In genomic region chr9:32170713-32171112, GRCm38 (mm10) we compare ENCODE assay signal across 14 mouse cellular contexts.
"Had no signal": no experiment of that assay in that cellular context is flagged by ENCODE, and none has a peak within 500 bp of the region (broad histone marks: within the 10 kb centered on the region; RNA-seq: fewer than 3 reads in every experiment).

No protein-coding gene starts in this region.

- H3K27ac ChIP-seq: hindbrain, postnatal 0 days; layer of hippocampus, adult 2 months; limb, embryonic 10.5 days; liver, embryonic 15.5 days; macrophage; midbrain, embryonic 12.5 days; stomach, embryonic 15.5 days had no signal

- H3K36me3 ChIP-seq: limb, embryonic 10.5 days; liver, embryonic 15.5 days; midbrain, embryonic 12.5 days; stomach, embryonic 15.5 days had no signal

- ATAC-seq: hindbrain, postnatal 0 days had no signal

- H3K9me3 ChIP-seq: limb, embryonic 10.5 days; liver, embryonic 15.5 days; megakaryocyte, embryonic 14.5 days; midbrain, embryonic 12.5 days; stomach, embryonic 15.5 days had no signal

- H3K4me3 ChIP-seq: layer of hippocampus, adult 2 months; limb, embryonic 10.5 days; liver, embryonic 15.5 days; megakaryocyte, embryonic 14.5 days; midbrain, embryonic 12.5 days; stomach, embryonic 15.5 days had no signal

- DNase-seq: lung, adult 2 months; lung, postnatal 10 days; right cerebral cortex, postnatal 14 days; thymus, adult 2 months; thymus, postnatal 25 days had no signal

- H3K4me2 ChIP-seq: liver, embryonic 11.5 days; liver, embryonic 15.5 days; midbrain, embryonic 12.5 days; stomach, embryonic 15.5 days had no signal

- H3K27me3 ChIP-seq: liver, embryonic 15.5 days; megakaryocyte, embryonic 14.5 days; midbrain, embryonic 12.5 days; stomach, embryonic 15.5 days had no signal

- H3K9ac ChIP-seq: liver, embryonic 15.5 days; midbrain, embryonic 12.5 days; stomach, embryonic 15.5 days had no signal

- H3K4me1 ChIP-seq: limb, embryonic 10.5 days; megakaryocyte, embryonic 14.5 days; midbrain, embryonic 12.5 days; stomach, embryonic 15.5 days had no signal
